Mouse (Mus musculus): ENCODE measurements around the gene Frat1.

DNA sequence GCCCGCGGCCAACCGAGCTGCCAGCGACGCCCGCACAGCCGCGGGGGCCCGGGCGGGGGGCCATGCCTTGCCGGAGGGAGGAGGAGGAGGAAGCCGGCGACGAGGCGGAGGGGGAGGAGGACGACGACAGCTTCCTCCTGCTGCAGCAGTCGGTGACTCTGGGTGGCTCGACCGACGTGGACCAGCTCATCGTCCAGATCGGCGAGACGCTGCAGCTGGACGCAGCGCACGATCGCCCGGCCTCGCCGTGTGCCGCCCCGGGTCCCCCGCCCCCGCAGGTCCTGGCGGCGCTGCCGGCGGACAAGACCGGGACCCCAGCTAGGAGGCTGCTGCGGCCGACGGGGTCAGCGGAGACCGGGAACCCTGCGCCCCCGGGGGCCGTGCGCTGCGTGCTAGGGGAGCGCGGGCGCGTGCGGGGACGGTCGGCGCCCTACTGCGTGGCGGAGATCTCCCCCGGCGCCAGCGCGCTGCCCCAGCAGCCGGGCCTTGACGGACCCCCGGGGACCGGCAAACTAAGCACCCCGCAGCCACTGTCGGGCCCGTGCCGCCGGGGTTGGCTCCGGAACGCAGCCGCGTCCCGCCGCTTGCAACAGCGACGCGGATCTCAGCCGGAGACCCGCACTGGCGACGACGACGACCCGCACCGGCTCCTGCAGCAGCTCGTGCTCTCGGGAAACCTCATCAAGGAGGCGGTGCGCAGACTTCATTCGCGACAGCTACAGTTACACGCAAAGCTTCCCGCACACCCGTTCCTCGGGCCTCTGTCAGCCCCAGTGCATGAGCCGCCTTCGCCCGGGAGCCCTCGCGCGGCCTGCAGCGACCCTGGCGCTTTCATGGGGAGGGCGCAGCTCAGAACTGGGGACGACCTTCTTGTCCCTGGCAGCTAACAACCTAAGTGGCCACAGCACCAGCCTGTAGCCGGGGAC lies 599 bp downstream of the Frat1 start:
- TF ChIP-seq CTCF (conservative IDR thresholded peaks at IDR 0.05; ENCODE audit: insufficient read depth, insufficient read length, low read depth, low read length) (no peak), POLR2A (IDR thresholded peaks at IDR 0.05; ENCODE audit: low read depth, low read length) (no peak)

Data from kidney, adult 2 months (tissue).